Mouse (Mus musculus): Measurements from ENCODE around the gene Chst1. TPM values are rescaled to one million over a fixed set of nuclear protein-coding genes. Genes with fewer than 3 reads are reported as not detected.

Chst1 gene
- polyA plus RNA-seq, 1 experiment from 2014 or later = 4.4 TPM

DNA sequence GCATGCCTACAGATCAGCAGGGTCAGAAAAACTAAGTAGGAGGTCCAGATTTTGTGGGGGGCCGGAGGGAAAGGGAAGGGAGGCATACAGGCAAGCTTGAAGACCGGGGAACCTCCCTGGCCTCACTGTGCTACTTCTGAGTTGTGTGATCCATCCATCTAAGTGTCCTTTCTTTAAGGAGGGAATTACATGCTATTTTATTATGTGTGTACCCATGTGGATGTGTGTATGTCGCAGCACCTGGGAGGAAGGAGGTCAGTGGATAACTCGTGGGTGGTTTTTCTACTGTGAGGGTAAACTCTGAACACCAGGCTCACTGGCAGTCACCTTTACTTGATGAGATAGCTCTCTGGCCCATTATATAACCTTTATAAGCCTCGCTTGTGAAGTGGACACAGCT is 5.1 kb downstream of the Chst1 start:
- no peak for ATAC-seq (ENCODE audit: insufficient number of reproducible peaks, insufficient read depth, low FRiP score, low read depth)
- Histone ChIP-seq H3K4me2 (replicated peaks; ENCODE audit: low read depth, low read length) (no peak overlapping the region), H3K4me1 (ENCODE audit: control insufficient read depth, insufficient read depth, low read length) (peaks cover 10% of the 10 kb centered on the region; the same call in 1 of the 2 replicates), H3K9me3 (ENCODE audit: control insufficient read depth, low read depth, low read length) (no peaks in the 10 kb centered on the region), H3K9ac (replicated peaks; ENCODE audit: low read depth, low read length) (no peak overlapping the region), H3K27me3 (ENCODE audit: control insufficient read depth, insufficient read depth, low read length) (0 out of 2 replicates have a peak, but pooled peaks cover 5% of the 10 kb centered on the region), H3K27ac (ENCODE audit: low read length) (no peak overlapping the region), H3K4me3 (ENCODE audit: low read depth, low read length) (no peak overlapping the region), H3K36me3 (ENCODE audit: control insufficient read depth, insufficient read depth, low read length) (no peaks in the 10 kb centered on the region)
- WGBS = 83% methylated on average over 5 of the region's 5 CpGs

DNA sequence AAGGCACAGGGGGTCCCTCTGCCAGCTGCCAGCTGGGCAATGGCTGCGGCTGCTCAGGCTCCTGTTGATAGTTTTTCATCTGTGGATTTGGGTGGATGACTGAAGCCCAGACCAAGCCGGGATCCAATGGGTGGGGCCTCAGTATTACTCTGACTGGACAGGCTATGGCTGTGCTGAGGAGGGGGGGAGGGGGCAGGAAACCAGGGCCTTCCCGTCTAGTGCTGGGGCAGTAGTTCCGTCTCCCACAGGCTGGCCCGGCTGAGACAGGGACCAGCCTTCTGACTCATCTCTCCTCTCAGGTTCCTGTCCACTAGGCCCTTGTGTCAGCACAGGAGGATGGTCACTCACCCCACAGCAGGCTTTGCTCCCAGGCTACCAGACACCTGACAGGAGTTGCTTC is 6.5 kb downstream of the Chst1 start:
- 0 out of 2 replicates have a peak, but pooled peaks cover 2% of the 10 kb centered on the region for H3K4me1 ChIP-seq (ENCODE audit: control insufficient read depth, insufficient read depth, low read length)
- ATAC-seq (ENCODE audit: insufficient number of reproducible peaks, insufficient read depth, low FRiP score, low read depth) = no peak
- no peaks in the 10 kb centered on the region for H3K9me3 ChIP-seq (ENCODE audit: control insufficient read depth, low read depth, low read length)
- H3K4me3 ChIP-seq (ENCODE audit: low read depth, low read length) = no peak overlapping the region
- H3K4me2 ChIP-seq (replicated peaks; ENCODE audit: low read depth, low read length) = no peak overlapping the region
- H3K27ac ChIP-seq (ENCODE audit: low read length) = no peak overlapping the region
- no peaks in the 10 kb centered on the region for H3K36me3 ChIP-seq (ENCODE audit: control insufficient read depth, insufficient read depth, low read length)
- no peak overlapping the region for H3K9ac ChIP-seq (replicated peaks; ENCODE audit: low read depth, low read length)
- 0 out of 2 replicates have a peak, but pooled peaks cover 5% of the 10 kb centered on the region for H3K27me3 ChIP-seq (ENCODE audit: control insufficient read depth, insufficient read depth, low read length)
- WGBS = 59% methylated on average over 5 of the region's 5 CpGs

DNA sequence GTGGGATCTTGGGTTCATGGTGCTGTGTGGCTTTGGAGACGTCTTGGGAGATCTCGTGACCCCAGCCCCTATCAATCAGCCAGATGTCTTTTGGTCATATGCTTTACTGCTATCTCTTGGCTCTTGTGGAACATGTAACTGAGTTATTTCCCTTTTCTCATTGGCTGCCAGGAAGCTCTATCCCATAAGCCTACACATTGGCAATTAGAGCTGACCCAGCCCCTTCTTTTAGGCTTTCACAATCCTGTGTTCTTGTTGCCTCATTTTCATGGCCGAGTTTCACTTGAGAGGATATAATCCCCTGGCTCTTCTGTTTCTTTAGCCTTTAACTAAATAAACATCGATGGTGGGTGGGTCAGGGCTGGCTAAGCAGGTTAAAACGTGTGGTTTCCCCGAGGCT is 7.6 kb downstream of the Chst1 start:
- Histone ChIP-seq H3K27me3 (ENCODE audit: control insufficient read depth, insufficient read depth, low read length) (no peaks in the 10 kb centered on the region), H3K27ac (ENCODE audit: low read length) (no peak overlapping the region)
- WGBS = 45% methylated on average over 6 of the region's 6 CpGs

DNA sequence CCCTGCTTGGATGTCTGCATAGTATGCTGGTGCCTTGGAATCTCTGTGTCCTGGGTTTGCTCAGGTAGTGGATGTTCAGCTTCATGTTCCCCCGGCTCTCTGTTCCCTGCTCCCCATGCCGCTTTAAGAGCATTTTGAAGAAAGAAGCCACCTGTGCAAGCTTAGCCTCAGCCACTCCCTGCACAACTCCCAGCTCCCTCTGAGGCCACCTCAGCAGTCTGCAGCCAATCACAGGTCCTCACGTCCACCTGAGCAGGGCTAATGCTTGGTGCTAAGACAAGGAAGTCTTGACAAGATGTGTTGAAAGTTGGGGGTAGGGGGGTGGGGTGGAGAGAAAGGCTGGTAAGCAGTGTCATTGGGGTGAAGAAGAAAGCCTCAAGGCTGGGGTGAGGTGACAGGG is 8.1 kb downstream of the Chst1 start:
- ATAC-seq (ENCODE audit: insufficient number of reproducible peaks, insufficient read depth, low FRiP score, low read depth) = no peak
- Histone ChIP-seq H3K27me3 (ENCODE audit: control insufficient read depth, insufficient read depth, low read length) (no peaks in the 10 kb centered on the region), H3K36me3 (ENCODE audit: control insufficient read depth, insufficient read depth, low read length) (no peaks in the 10 kb centered on the region), H3K9me3 (ENCODE audit: control insufficient read depth, low read depth, low read length) (no peaks in the 10 kb centered on the region), H3K4me3 (ENCODE audit: low read depth, low read length) (no peak overlapping the region), H3K27ac (ENCODE audit: low read length) (no peak overlapping the region), H3K4me2 (replicated peaks; ENCODE audit: low read depth, low read length) (no peak overlapping the region), H3K4me1 (ENCODE audit: control insufficient read depth, insufficient read depth, low read length) (0 out of 2 replicates have a peak, but pooled peaks cover 2% of the 10 kb centered on the region), H3K9ac (replicated peaks; ENCODE audit: low read depth, low read length) (no peak overlapping the region)
- 30% methylated on average over 3 of the region's 3 CpGs for WGBS

More for the DNA sequence above, 7.6 kb downstream of the Chst1 start:
- no peak overlapping the region for H3K4me2 ChIP-seq (replicated peaks; ENCODE audit: low read depth, low read length)
- no peak overlapping the region for H3K9ac ChIP-seq (replicated peaks; ENCODE audit: low read depth, low read length)
- H3K4me1 ChIP-seq (ENCODE audit: control insufficient read depth, insufficient read depth, low read length) = 0 out of 2 replicates have a peak, but pooled peaks cover 2% of the 10 kb centered on the region
- ATAC-seq (ENCODE audit: insufficient number of reproducible peaks, insufficient read depth, low FRiP score, low read depth) = no peak
- H3K36me3 ChIP-seq (ENCODE audit: control insufficient read depth, insufficient read depth, low read length) = no peaks in the 10 kb centered on the region
- no peaks in the 10 kb centered on the region for H3K9me3 ChIP-seq (ENCODE audit: control insufficient read depth, low read depth, low read length)
- no peak overlapping the region for H3K4me3 ChIP-seq (ENCODE audit: low read depth, low read length)

DNA sequence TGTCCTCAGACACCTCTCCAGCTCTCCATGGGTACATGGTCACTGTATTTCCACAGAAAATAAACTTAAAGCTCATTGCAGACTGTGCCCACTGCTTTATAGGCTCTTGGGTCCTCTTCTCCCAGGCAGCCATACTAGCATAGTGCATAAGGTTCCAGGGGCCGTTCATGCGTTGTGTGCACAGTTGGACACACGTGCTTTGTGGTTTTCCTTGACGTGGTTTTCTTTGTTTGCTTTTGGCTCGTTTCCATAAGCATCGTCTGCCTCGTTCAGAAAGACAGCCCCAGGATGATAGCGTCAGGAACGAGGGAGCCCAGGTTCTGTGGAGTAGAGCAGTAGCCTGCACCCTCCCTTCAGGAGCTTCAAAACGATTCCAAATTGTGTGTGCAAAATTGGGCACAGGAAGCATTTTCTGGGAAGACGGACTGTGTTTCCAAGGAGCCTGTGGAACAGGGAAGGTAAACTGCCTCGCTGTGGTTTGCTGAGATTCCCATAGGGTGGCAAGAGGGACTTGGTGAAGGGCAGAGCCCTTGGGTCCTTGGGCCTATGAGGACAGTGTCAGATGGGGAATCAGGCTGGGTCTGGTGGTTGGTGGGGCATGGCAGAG is 8.6 kb downstream of the Chst1 start:
- Histone ChIP-seq H3K9me3 (ENCODE audit: control insufficient read depth, low read depth, low read length) (no peaks in the 10 kb centered on the region), H3K4me3 (ENCODE audit: low read depth, low read length) (no peak overlapping the region), H3K9ac (replicated peaks; ENCODE audit: low read depth, low read length) (no peak overlapping the region), H3K36me3 (ENCODE audit: control insufficient read depth, insufficient read depth, low read length) (no peaks in the 10 kb centered on the region), H3K27ac (ENCODE audit: low read length) (no peak overlapping the region), H3K4me1 (ENCODE audit: control insufficient read depth, insufficient read depth, low read length) (0 out of 2 replicates have a peak, but pooled peaks cover 2% of the 10 kb centered on the region), H3K4me2 (replicated peaks; ENCODE audit: low read depth, low read length) (no peak overlapping the region), H3K27me3 (ENCODE audit: control insufficient read depth, insufficient read depth, low read length) (no peaks in the 10 kb centered on the region)
- ATAC-seq (ENCODE audit: insufficient number of reproducible peaks, insufficient read depth, low FRiP score, low read depth) = no peak
- 62% methylated on average over 12 of the region's 12 CpGs for WGBS

DNA sequence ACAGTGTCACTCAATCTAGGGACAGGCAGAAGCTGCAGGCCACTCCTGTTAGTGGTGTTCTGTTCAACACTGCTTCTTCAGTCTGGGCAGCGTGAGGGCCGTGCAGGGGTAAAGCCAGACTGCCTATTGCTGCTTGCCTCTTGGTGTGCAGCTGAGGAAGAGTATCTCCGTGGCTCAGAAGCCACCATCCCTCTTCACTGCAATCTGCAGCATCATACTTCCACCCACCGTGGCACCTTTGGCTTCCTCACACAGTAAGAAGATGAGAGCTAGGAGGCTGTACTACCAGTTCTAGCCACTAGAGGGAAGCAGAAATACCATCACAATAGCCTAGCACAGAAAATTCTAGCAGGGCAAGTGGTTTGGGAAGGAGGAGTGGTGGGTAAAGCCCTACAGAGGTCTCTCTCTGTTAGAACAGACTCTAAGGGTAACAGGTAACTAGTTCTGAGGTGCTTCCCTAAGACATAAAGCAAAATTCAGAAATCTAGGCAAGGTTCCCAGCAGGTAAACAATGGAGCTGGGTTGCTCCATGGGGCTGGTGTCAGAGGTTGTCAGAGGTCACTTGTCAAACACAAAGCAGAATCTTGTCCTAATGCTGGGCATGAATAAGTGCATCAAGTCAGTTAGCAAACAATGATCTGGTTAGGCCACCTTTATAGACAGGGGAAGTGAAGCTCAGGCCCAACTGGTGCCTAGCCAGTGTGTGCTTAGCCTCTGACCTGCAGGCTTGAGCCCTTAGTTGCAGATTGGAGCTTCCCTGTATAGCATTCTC is 9.5 kb downstream of the Chst1 start:
- 0 out of 2 replicates have a peak, but pooled peaks cover 2% of the 10 kb centered on the region for H3K4me1 ChIP-seq (ENCODE audit: control insufficient read depth, insufficient read depth, low read length)
- no peak overlapping the region for H3K9ac ChIP-seq (replicated peaks; ENCODE audit: low read depth, low read length)
- H3K27ac ChIP-seq (ENCODE audit: low read length) = no peak overlapping the region
- no peak for ATAC-seq (ENCODE audit: insufficient number of reproducible peaks, insufficient read depth, low FRiP score, low read depth)
- WGBS = 54% methylated on average over 4 of the region's 4 CpGs
- H3K4me2 ChIP-seq (replicated peaks; ENCODE audit: low read depth, low read length) = no peak overlapping the region
- H3K27me3 ChIP-seq (ENCODE audit: control insufficient read depth, insufficient read depth, low read length) = no peaks in the 10 kb centered on the region
- no peak overlapping the region for H3K4me3 ChIP-seq (ENCODE audit: low read depth, low read length)
- no peaks in the 10 kb centered on the region for H3K9me3 ChIP-seq (ENCODE audit: control insufficient read depth, low read depth, low read length)
- peaks cover 8% of the 10 kb centered on the region; the same call in 1 of the 2 replicates for H3K36me3 ChIP-seq (ENCODE audit: control insufficient read depth, insufficient read depth, low read length)

DNA sequence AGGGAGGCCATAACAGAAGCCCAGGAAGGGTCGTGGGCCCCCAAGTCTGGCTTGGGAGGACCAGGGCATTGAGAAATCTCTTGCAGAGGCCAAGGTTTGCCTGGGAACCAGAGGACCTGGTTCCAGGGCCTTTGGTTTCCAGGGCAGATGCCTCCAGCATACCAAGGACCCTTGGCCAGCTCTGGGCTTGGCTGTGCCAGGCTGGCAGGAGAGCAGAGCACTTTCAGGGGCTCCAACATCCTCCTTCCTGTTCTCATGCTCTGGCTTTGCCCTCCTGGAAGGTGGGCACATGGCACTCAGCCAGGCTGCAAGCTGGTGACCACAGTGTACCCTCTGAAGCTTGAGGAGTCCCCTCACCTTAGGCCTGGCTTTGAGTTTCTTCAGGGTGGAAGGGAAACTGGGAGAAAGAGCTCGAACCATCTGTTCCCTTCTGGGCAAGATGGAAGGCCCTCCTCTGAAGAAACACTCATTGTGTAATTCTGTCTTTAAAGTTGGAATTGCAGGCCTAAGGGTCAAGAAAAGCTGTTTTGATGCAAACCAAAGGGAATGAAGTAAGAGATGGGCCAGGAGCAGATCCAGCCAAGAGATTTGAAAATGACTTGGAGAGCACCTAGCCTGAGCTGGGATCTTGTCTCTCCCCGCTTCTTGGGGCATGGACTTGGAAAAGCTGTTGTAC is 10.3 kb downstream of the Chst1 start:
- Histone ChIP-seq H3K4me1 (ENCODE audit: control insufficient read depth, insufficient read depth, low read length) (0 out of 2 replicates have a peak, but pooled peaks cover 2% of the 10 kb centered on the region), H3K4me3 (ENCODE audit: low read depth, low read length) (no peak overlapping the region), H3K36me3 (ENCODE audit: control insufficient read depth, insufficient read depth, low read length) (peaks cover 8% of the 10 kb centered on the region; the same call in 1 of the 2 replicates), H3K27ac (ENCODE audit: low read length) (no peak overlapping the region), H3K9ac (replicated peaks; ENCODE audit: low read depth, low read length) (no peak overlapping the region), H3K9me3 (ENCODE audit: control insufficient read depth, low read depth, low read length) (no peaks in the 10 kb centered on the region), H3K4me2 (replicated peaks; ENCODE audit: low read depth, low read length) (no peak overlapping the region), H3K27me3 (ENCODE audit: control insufficient read depth, insufficient read depth, low read length) (no peaks in the 10 kb centered on the region)
- ATAC-seq (ENCODE audit: insufficient number of reproducible peaks, insufficient read depth, low FRiP score, low read depth) = no peak
- 80% methylated on average over 3 of the region's 3 CpGs for WGBS

DNA sequence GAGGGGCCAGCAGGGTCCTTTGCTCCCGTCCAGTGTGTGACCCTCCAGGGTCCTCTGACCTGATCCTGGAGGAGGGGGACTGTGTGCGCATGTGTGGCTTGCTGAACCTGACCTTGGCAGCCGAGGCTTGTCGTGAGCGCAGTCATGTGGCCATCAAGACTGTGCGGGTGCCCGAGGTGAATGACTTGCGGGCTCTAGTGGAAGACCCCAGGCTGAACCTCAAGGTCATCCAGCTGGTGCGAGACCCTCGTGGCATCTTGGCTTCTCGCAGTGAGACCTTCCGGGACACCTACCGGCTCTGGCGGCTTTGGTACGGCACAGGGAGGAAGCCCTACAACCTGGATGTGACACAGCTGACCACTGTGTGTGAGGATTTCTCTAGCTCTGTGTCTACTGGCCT is 14.1 kb downstream of the Chst1 start:
- no peak overlapping the region for H3K9ac ChIP-seq (replicated peaks; ENCODE audit: low read depth, low read length)
- no peaks in the 10 kb centered on the region for H3K9me3 ChIP-seq (ENCODE audit: control insufficient read depth, low read depth, low read length)
- no peak for ATAC-seq (ENCODE audit: insufficient number of reproducible peaks, insufficient read depth, low FRiP score, low read depth)
- H3K36me3 ChIP-seq (ENCODE audit: control insufficient read depth, insufficient read depth, low read length) = peaks cover 8% of the 10 kb centered on the region; the same call in 1 of the 2 replicates
- H3K27me3 ChIP-seq (ENCODE audit: control insufficient read depth, insufficient read depth, low read length) = no peaks in the 10 kb centered on the region
- 91% methylated on average over 15 of the region's 15 CpGs for WGBS
- H3K27ac ChIP-seq (ENCODE audit: low read length) = no peak overlapping the region
- H3K4me3 ChIP-seq (ENCODE audit: low read depth, low read length) = no peak overlapping the region
- H3K4me1 ChIP-seq (ENCODE audit: control insufficient read depth, insufficient read depth, low read length) = no peaks in the 10 kb centered on the region
- no peak overlapping the region for H3K4me2 ChIP-seq (replicated peaks; ENCODE audit: low read depth, low read length)

Data from stomach, embryonic 14.5 days (tissue).